8 mouse cellular contexts compared by ENCODE assay signal in genomic region chr4:46389612-46390341, GRCm38 (mm10). TPM values are rescaled to one million over a fixed set of nuclear protein-coding genes. Genes with fewer than 3 reads are reported as not detected.
DNase-seq lines count a peak whose midpoint lies in the region; ATAC-seq and TF ChIP-seq lines count a peak whose summit lies in the region.

No protein-coding gene starts in this region.

- WGBS in heart, embryonic 15.5 days: 2% methylated on average over 24 of the region's 24 CpGs
- 2% methylated on average over 24 of the region's 24 CpGs for WGBS in intestine, embryonic 16.5 days
- WGBS in lung, embryonic 15.5 days: 2% methylated on average over 24 of the region's 24 CpGs

- H3K9ac ChIP-seq in heart, embryonic 15.5 days: peak overlapping the region; percentile 87
- H3K9ac ChIP-seq in intestine, embryonic 16.5 days (ENCODE audit: low read depth, low read length): peak overlapping the region; percentile 84
- H3K9ac ChIP-seq in lung, embryonic 15.5 days: peak overlapping the region; percentile 69

- H3K36me3 ChIP-seq in heart, embryonic 15.5 days: peaks cover 10% of the 10 kb centered on the region; the same call in 1 of the 2 replicates
- no peaks in the 10 kb centered on the region for H3K36me3 ChIP-seq in intestine, embryonic 16.5 days (ENCODE audit: control insufficient read depth, insufficient read depth, low read length)
- H3K36me3 ChIP-seq in lung, embryonic 15.5 days: peaks cover 11% of the 10 kb centered on the region

- no peak; the same call in none of the 2 replicates for TF ChIP-seq POLR2A in embryonic fibroblast, embryonic 13.5 days (IDR thresholded peaks at IDR 0.05; ENCODE audit: low read depth, low read length)

- H3K4me2 ChIP-seq in heart, embryonic 15.5 days: peak overlapping the region; percentile 70
- H3K4me2 ChIP-seq in intestine, embryonic 16.5 days (ENCODE audit: low read depth, low read length): peak overlapping the region; percentile 60
- H3K4me2 ChIP-seq in lung, embryonic 15.5 days: peak overlapping the region; percentile 71

- no peaks in the 10 kb centered on the region for H3K27me3 ChIP-seq in heart, embryonic 15.5 days
- H3K27me3 ChIP-seq in intestine, embryonic 16.5 days (replicated peaks; ENCODE audit: control insufficient read depth, insufficient read depth, low read length): no peaks in the 10 kb centered on the region
- no peaks in the 10 kb centered on the region for H3K27me3 ChIP-seq in lung, embryonic 15.5 days

- no peak for ATAC-seq in heart, embryonic 15.5 days (replicated peaks; ENCODE audit: insufficient number of reproducible peaks, insufficient read depth, low FRiP score, low read depth)
- peak; percentile 20; the same call in 1 of the 2 replicates for ATAC-seq in intestine, embryonic 16.5 days
- ATAC-seq in lung, embryonic 15.5 days (ENCODE audit: borderline replicate concordance, extremely low read depth, low FRiP score, low TSS enrichment): no peak

- no peaks in the 10 kb centered on the region for H3K9me3 ChIP-seq in heart, embryonic 15.5 days (replicated peaks)
- H3K9me3 ChIP-seq in intestine, embryonic 16.5 days (ENCODE audit: control insufficient read depth, low read length): no peaks in the 10 kb centered on the region
- H3K9me3 ChIP-seq in lung, embryonic 15.5 days: no peaks in the 10 kb centered on the region

- no peak for DNase-seq in heart, adult 18-20 months
- DNase-seq in MN1 (ENCODE audit: low spot score): peak; percentile 69
- DNase-seq in retina, embryonic 14.5 days (ENCODE audit: low spot score): peak; percentile 70
- DNase-seq in right cerebral cortex, postnatal 36 days (ENCODE audit: low spot score in 2 of 2): no peak

- TF ChIP-seq CTCF in embryonic fibroblast, embryonic 13.5 days (IDR thresholded peaks at IDR 0.05; ENCODE audit: borderline replicate concordance, insufficient read depth, low read length): no peak

- peaks cover 6% of the 10 kb centered on the region; the same call in 1 of the 2 replicates for H3K4me1 ChIP-seq in heart, embryonic 15.5 days (replicated peaks)
- no peaks in the 10 kb centered on the region for H3K4me1 ChIP-seq in embryonic fibroblast, embryonic 13.5 days (ENCODE audit: control insufficient read depth, insufficient read depth, low read length)
- no peaks in the 10 kb centered on the region for H3K4me1 ChIP-seq in intestine, embryonic 16.5 days (ENCODE audit: control insufficient read depth, insufficient read depth, low read length)
- H3K4me1 ChIP-seq in lung, embryonic 15.5 days: no peaks in the 10 kb centered on the region; the same call in 1 of the 2 replicates

- peak overlapping the region; percentile 95 for H3K27ac ChIP-seq in heart, embryonic 15.5 days
- peak overlapping the region; percentile 74 for H3K27ac ChIP-seq in embryonic fibroblast, embryonic 13.5 days (ENCODE audit: insufficient read depth, low read length)
- H3K27ac ChIP-seq in intestine, embryonic 16.5 days (ENCODE audit: low read length): peak overlapping the region; percentile 96
- H3K27ac ChIP-seq in lung, embryonic 15.5 days: peak overlapping the region; percentile 93

- H3K4me3 ChIP-seq in heart, embryonic 15.5 days: peak overlapping the region; percentile 74
- peak overlapping the region; percentile 55 for H3K4me3 ChIP-seq in embryonic fibroblast, embryonic 13.5 days (ENCODE audit: insufficient read depth, low read length)
- H3K4me3 ChIP-seq in intestine, embryonic 16.5 days (ENCODE audit: low read length): peak overlapping the region; percentile 72
- H3K4me3 ChIP-seq in lung, embryonic 15.5 days: peak overlapping the region; percentile 54

RNA-seq across cellular contexts. Expression of gene Trmo, which starts 0.5 kb away (rescaled TPM):
- polyA plus RNA-seq in heart, embryonic 15.5 days (2015; fragmentation: Nextera tagmentation; extraction: Ambion mirVana): 7.8 and 8.7 TPM in 2 replicates
- total RNA-seq in heart, adult 18-20 months (2021): 1 to 10 TPM; 3.2 to 4.7 TPM
- 2.7 and 2.8 TPM in 2 replicates for polyA plus RNA-seq in embryonic fibroblast, embryonic 13.5 days (2011; ENCODE audit: insufficient read length, low read depth, missing spikeins)
- 12.5 and 13.0 TPM in 2 replicates for polyA plus RNA-seq in intestine, embryonic 16.5 days (2015; fragmentation: Nextera tagmentation; extraction: Ambion mirVana)
- polyA plus RNA-seq in lung, embryonic 15.5 days (2015; fragmentation: Nextera tagmentation; extraction: Ambion mirVana): 10.0 and 11.2 TPM in 2 replicates

RNA-seq across cellular contexts. Expression of gene Hemgn, which starts 23.5 kb away (rescaled TPM):
- polyA plus RNA-seq in heart, embryonic 15.5 days (2015; fragmentation: Nextera tagmentation; extraction: Ambion mirVana): 1.1 and 3.5 TPM in 2 replicates
- under 1 TPM; 0.15 TPM for total RNA-seq in heart, adult 18-20 months (2021)
- not detected in 2 replicates for polyA plus RNA-seq in embryonic fibroblast, embryonic 13.5 days (2011; ENCODE audit: insufficient read length, low read depth, missing spikeins)
- 2.6 and 8.1 TPM in 2 replicates for polyA plus RNA-seq in intestine, embryonic 16.5 days (2015; fragmentation: Nextera tagmentation; extraction: Ambion mirVana)
- 1.2 and 2.5 TPM in 2 replicates for polyA plus RNA-seq in lung, embryonic 15.5 days (2015; fragmentation: Nextera tagmentation; extraction: Ambion mirVana)

RNA-seq across cellular contexts. Expression of gene Foxe1, which starts 46.4 kb away (rescaled TPM):
- not detected in 2 replicates for polyA plus RNA-seq in heart, embryonic 15.5 days (2015; fragmentation: Nextera tagmentation; extraction: Ambion mirVana)
- total RNA-seq in heart, adult 18-20 months (2021): not detected
- polyA plus RNA-seq in embryonic fibroblast, embryonic 13.5 days (2011; ENCODE audit: insufficient read length, low read depth, missing spikeins): not detected in 2 replicates
- not detected in 2 replicates for polyA plus RNA-seq in intestine, embryonic 16.5 days (2015; fragmentation: Nextera tagmentation; extraction: Ambion mirVana)
- polyA plus RNA-seq in lung, embryonic 15.5 days (2015; fragmentation: Nextera tagmentation; extraction: Ambion mirVana): 0.05 TPM in 1 of 2 replicates, not detected in the other

Comparison
In these comparisons a context has a peak if more than half of its experiments do, and no peak if none do; other contexts are left out.
1. DNase-seq: peak in MN1 (single experiment) and retina, embryonic 14.5 days (single experiment); none in heart, adult 18-20 months (0 of 2) and right cerebral cortex, postnatal 36 days (0 of 2).
2. Peak in every context shown above with its lines, with median percentiles within 50 percentile points of each other: H3K27ac ChIP-seq, H3K4me2 ChIP-seq, H3K4me3 ChIP-seq and H3K9ac ChIP-seq.